Mouse (Mus musculus): ENCODE results near the gene Olfr683. TPM values are rescaled to one million over a fixed set of nuclear protein-coding genes. Genes with fewer than 3 reads are reported as not detected.
"Not testable (repeated sequence)": the region's sequence is repeated elsewhere in the genome, so short reads cannot be mapped to it uniquely, and the experiment has no call there.

The Olfr683 gene
- polyA plus RNA-seq (2016; fragmentation: Nextera tagmentation; extraction: Ambion mirVana): not detected in 2 replicates

DNA sequence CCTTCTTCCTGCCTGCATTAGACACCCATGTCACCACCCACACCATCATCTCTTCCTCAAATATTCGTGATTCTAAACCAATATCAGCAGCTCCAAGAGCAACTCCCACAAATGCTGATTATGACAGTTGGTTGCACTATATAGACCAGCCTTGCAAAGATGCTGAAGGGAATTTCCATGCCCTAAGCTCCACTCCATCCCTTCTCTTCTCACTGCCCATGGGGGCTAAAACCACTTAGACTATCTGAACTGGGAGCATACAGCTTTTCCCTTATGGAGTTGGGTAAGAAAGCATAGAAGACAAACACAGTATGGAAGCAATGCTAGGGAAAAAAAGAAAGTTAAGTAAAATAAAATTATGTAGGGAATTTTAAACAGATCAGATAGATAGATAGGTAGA lies at the start of gene Olfr683:
Gene Olfr683 (minus strand): TSS at position 101 of the 400 bp plus-strand sequence.
- no peak for DNase-seq (ENCODE audit: extremely low spot score, low spot score)
- H3K27ac ChIP-seq: no peak within 1 kb of the TSS
- 81% methylated on average over 1 of the region's 1 CpGs for WGBS

DNA sequence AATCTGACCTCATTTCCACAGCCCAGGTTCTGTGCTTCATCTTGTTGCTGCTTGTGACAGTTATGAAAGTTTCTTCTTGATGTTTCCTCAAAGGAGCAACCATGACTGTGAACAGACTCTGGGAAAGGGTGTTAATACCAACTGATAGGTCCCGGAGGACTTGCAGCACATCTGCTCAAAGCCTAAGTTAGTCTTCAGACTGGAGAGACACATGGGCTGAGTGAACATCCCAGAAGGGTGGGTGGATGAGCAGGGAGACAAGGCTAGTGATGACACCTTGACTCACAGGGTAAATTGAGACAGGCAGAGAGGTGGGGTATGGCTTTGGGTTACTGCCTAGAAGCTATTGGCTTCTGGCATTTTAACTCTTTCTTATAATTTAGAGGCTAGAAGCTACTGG lies 39.1 kb upstream of the Olfr683 start, which contains the start of gene Olfr685:
Gene Olfr685 (minus strand): TSS at position 101 of the 400 bp plus-strand sequence.
- no peaks in the 10 kb centered on the region for H3K4me1 ChIP-seq
- H3K36me3 ChIP-seq (replicated peaks): no peaks in the 10 kb centered on the region
- H3K27ac ChIP-seq: no peak within 1 kb of the TSS
- WGBS: 86% methylated on average over 1 of the region's 1 CpGs
- no peak within 1 kb of the TSS for H3K4me3 ChIP-seq
- DNase-seq (ENCODE audit: extremely low spot score, low spot score): no peak
- no peaks in the 10 kb centered on the region for H3K27me3 ChIP-seq (ENCODE audit: poor library complexity, severe bottlenecking)
- no peaks in the 10 kb centered on the region for H3K9me3 ChIP-seq

More for the DNA sequence above, at the start of gene Olfr683:
- H3K36me3 ChIP-seq (replicated peaks): no peaks in the 10 kb centered on the region
- H3K4me1 ChIP-seq: no peaks in the 10 kb centered on the region
- no peaks in the 10 kb centered on the region for H3K9me3 ChIP-seq
- no peaks in the 10 kb centered on the region for H3K27me3 ChIP-seq (ENCODE audit: poor library complexity, severe bottlenecking)
- no peak within 1 kb of the TSS for H3K4me3 ChIP-seq

DNA sequence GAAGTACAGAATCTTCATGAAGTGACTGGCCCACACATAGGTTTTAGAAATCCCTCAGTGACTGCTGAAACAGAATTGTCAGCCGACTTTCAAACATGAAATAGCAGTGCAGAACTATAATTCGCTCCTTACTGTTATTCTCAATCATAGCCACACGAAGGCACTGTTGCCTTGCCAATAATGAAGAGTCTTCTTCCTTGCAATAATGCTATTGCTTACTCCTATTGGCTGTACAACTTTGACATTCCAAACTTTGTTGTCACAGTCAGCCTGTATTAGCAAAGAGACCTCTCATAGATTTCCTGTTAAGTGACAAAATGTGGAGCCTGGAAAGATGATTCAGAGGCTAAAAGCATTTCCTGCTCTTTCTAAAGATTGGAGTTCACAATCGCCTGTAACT lies 24.0 kb upstream of the Olfr683 start:
- Histone ChIP-seq H3K9me3 (no peaks in the 10 kb centered on the region), H3K36me3 (replicated peaks) (no peaks in the 10 kb centered on the region), H3K4me3 (no peak overlapping the region), H3K27me3 (ENCODE audit: poor library complexity, severe bottlenecking) (no peaks in the 10 kb centered on the region), H3K4me1 (no peaks in the 10 kb centered on the region), H3K27ac (no peak overlapping the region)
- DNase-seq (ENCODE audit: extremely low spot score, low spot score): no peak
- WGBS: 65% methylated on average over 4 of the region's 4 CpGs

DNA sequence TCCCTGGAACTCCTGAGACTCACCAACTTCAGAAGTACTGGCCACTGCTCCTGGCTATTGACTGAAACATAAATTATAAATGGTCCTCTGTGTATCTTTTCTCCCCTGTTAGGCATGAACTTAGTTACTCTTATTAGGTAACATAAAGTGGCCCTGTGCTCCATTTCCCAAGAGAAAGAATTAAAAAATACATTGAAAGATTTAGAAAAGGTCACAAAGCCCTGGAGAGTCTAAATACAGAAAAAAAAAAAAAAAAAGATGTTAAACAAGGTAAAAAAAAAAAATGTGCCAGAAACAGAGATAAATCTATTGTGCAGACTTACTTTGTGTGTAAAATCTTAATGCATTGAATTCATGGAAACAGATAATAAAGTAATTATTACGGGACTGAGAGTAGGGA lies 16.7 kb upstream of the Olfr683 start, which contains the start of gene Olfr684:
Gene Olfr684 (minus strand): TSS at position 101 of the 400 bp plus-strand sequence.
- Histone ChIP-seq H3K4me3 (no peak within 1 kb of the TSS), H3K9me3 (no peaks in the 10 kb centered on the region), H3K27ac (no peak within 1 kb of the TSS), H3K27me3 (ENCODE audit: poor library complexity, severe bottlenecking) (no peaks in the 10 kb centered on the region), H3K36me3 (replicated peaks) (no peaks in the 10 kb centered on the region), H3K4me1 (no peaks in the 10 kb centered on the region)
- WGBS: 76% methylated on average over 1 of the region's 1 CpGs
- DNase-seq (ENCODE audit: extremely low spot score, low spot score): no peak

DNA sequence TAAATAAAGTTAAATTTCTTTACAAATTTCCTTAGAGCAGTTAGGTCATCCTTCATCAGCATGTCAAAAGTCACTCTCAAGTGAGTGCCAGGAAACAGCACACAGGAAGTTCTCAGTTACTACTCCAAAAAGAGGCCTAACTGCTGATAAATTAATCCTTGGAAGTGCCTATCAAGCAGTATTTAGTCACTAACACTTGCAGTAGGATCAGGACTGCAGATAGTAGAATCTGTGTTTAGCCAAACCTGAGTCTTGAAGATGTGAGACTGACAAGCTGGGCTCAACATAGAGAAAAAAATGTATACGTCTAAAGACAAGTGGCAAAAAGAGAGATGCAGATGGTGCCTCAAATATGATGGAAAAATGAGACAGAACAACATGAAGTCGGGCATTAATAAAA lies 5.5 kb downstream of the Olfr683 start:
- no peak overlapping the region for H3K4me3 ChIP-seq
- H3K4me1 ChIP-seq: no peaks in the 10 kb centered on the region
- H3K9me3 ChIP-seq: no peaks in the 10 kb centered on the region
- no peaks in the 10 kb centered on the region for H3K27me3 ChIP-seq (ENCODE audit: poor library complexity, severe bottlenecking)
- 82% methylated on average over 2 of the region's 2 CpGs for WGBS
- H3K36me3 ChIP-seq (replicated peaks): no peaks in the 10 kb centered on the region
- H3K27ac ChIP-seq: no peak overlapping the region
- no peak for DNase-seq (ENCODE audit: extremely low spot score, low spot score)

DNA sequence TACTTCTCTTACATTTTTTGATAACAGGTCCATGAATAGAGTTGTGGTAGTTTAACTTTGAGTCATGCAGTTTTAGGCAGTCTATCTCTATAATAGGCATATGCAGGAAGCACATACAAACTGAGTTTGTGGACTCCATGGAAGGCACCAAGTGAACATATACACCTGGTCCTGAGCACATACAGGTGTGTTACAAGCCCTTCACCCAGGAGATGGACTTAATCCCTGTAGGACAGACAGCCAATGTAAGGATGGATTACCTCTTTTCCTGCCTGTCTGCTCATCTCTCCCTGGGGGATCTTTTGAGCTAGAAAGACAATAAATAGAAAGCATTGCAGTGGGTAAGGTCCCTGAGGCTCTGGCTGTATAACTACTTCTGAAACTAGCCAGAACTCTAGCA lies 30.3 kb downstream of the Olfr683 start, which contains the start of gene Olfr681:
Gene Olfr681 (plus strand): TSS at position 301 of the 400 bp plus-strand sequence.
- no peaks in the 10 kb centered on the region for H3K36me3 ChIP-seq (replicated peaks)
- H3K4me1 ChIP-seq: no peaks in the 10 kb centered on the region
- H3K27me3 ChIP-seq (ENCODE audit: poor library complexity, severe bottlenecking): no peaks in the 10 kb centered on the region
- no peak for DNase-seq (ENCODE audit: extremely low spot score, low spot score)
- no peak within 1 kb of the TSS for H3K27ac ChIP-seq
- H3K9me3 ChIP-seq: no peaks in the 10 kb centered on the region
- H3K4me3 ChIP-seq: no peak within 1 kb of the TSS

DNA sequence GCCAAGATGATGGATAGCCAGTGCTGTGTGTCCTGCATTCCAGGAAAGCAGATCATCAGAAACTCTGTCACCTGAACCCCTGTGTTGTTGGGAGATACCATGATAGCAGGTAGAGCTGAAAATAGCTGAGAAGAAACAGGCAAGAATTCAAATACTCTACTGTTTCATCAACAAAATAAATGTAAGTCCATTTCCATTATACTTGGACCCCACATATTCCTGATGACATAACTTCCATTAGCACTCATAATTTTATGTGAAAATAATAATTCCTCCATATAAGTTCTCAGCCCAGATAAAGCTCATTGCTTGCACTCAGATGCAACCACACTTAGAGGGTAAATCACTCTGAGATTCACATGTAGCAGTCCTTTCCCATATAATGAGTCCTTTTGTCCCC lies 54.1 kb downstream of the Olfr683 start, which contains the start of gene Olfr680-ps1:
Gene Olfr680-ps1 (minus strand): TSS at position 101 of the 400 bp plus-strand sequence.
- H3K4me3 ChIP-seq; H3K27ac ChIP-seq; H3K9me3 ChIP-seq; H3K4me1 ChIP-seq; H3K36me3 ChIP-seq (replicated peaks); DNase-seq (ENCODE audit: extremely low spot score, low spot score); H3K27me3 ChIP-seq (ENCODE audit: poor library complexity, severe bottlenecking): not testable (repeated sequence)

Other genes with a start within 250 kb of the Olfr683 start
- gene Olfr667, start 225.5 kb downstream of the Olfr683 start, polyA plus RNA-seq (2016; fragmentation: Nextera tagmentation; extraction: Ambion mirVana): not detected in 2 replicates
- not detected in 2 replicates for gene Olfr668, start 219.0 kb downstream of the Olfr683 start, polyA plus RNA-seq (2016; fragmentation: Nextera tagmentation; extraction: Ambion mirVana)
- not detected in 2 replicates for gene Olfr669, start 212.8 kb downstream of the Olfr683 start, polyA plus RNA-seq (2016; fragmentation: Nextera tagmentation; extraction: Ambion mirVana)
- gene Olfr670, start 184.4 kb downstream of the Olfr683 start, polyA plus RNA-seq (2016; fragmentation: Nextera tagmentation; extraction: Ambion mirVana): not detected in 2 replicates
- gene Olfr671, start 167.9 kb downstream of the Olfr683 start, polyA plus RNA-seq (2016; fragmentation: Nextera tagmentation; extraction: Ambion mirVana): not detected in 2 replicates
- gene Olfr672, start 145.0 kb downstream of the Olfr683 start, polyA plus RNA-seq (2016; fragmentation: Nextera tagmentation; extraction: Ambion mirVana): not detected in 2 replicates
- not detected in 2 replicates for gene Olfr675, start 118.6 kb downstream of the Olfr683 start, polyA plus RNA-seq (2016; fragmentation: Nextera tagmentation; extraction: Ambion mirVana)
- not detected in 2 replicates for gene Olfr676, start 114.3 kb downstream of the Olfr683 start, polyA plus RNA-seq (2016; fragmentation: Nextera tagmentation; extraction: Ambion mirVana)
- gene Olfr677, start 95.6 kb downstream of the Olfr683 start, polyA plus RNA-seq (2016; fragmentation: Nextera tagmentation; extraction: Ambion mirVana): not detected in 2 replicates
- gene Olfr678, start 82.5 kb downstream of the Olfr683 start, polyA plus RNA-seq (2016; fragmentation: Nextera tagmentation; extraction: Ambion mirVana): not detected in 2 replicates
- gene Olfr679, start 65.8 kb downstream of the Olfr683 start, polyA plus RNA-seq (2016; fragmentation: Nextera tagmentation; extraction: Ambion mirVana): not detected in 2 replicates
- not detected in 2 replicates for gene Olfr680-ps1, start 54.2 kb downstream of the Olfr683 start, polyA plus RNA-seq (2016; fragmentation: Nextera tagmentation; extraction: Ambion mirVana)
- gene Olfr681, start 30.2 kb downstream of the Olfr683 start, polyA plus RNA-seq (2016; fragmentation: Nextera tagmentation; extraction: Ambion mirVana): not detected in 2 replicates
- gene Olfr684, start 16.6 kb upstream of the Olfr683 start, polyA plus RNA-seq (2016; fragmentation: Nextera tagmentation; extraction: Ambion mirVana): not detected in 2 replicates
- not detected in 2 replicates for gene Olfr685, start 39.0 kb upstream of the Olfr683 start, polyA plus RNA-seq (2016; fragmentation: Nextera tagmentation; extraction: Ambion mirVana)
- gene Olfr686, start 60.5 kb upstream of the Olfr683 start, polyA plus RNA-seq (2016; fragmentation: Nextera tagmentation; extraction: Ambion mirVana): not detected in 2 replicates
- not detected in 2 replicates for gene Olfr688, start 141.1 kb upstream of the Olfr683 start, polyA plus RNA-seq (2016; fragmentation: Nextera tagmentation; extraction: Ambion mirVana)
- not detected in 2 replicates for gene Olfr689, start 164.2 kb upstream of the Olfr683 start, polyA plus RNA-seq (2016; fragmentation: Nextera tagmentation; extraction: Ambion mirVana)
- not detected in 2 replicates for gene Olfr690, start 187.1 kb upstream of the Olfr683 start, polyA plus RNA-seq (2016; fragmentation: Nextera tagmentation; extraction: Ambion mirVana)
- gene Olfr691, start 195.3 kb upstream of the Olfr683 start, polyA plus RNA-seq (2016; fragmentation: Nextera tagmentation; extraction: Ambion mirVana): 0.11 TPM in 1 of 2 replicates, not detected in the other
- not detected in 2 replicates for gene Olfr692, start 221.2 kb upstream of the Olfr683 start, polyA plus RNA-seq (2016; fragmentation: Nextera tagmentation; extraction: Ambion mirVana)
- gene Gm5901, start 228.0 kb upstream of the Olfr683 start, polyA plus RNA-seq (2016; fragmentation: Nextera tagmentation; extraction: Ambion mirVana): not detected in 2 replicates

Measured in forebrain, embryonic 10.5 days (tissue).